Mouse (Mus musculus) urinary bladder, postnatal 4 days (tissue): Measurements from ENCODE around the gene Cd2bp2.

Source experiments
- DNase-seq, 2 experiments: peaks; one replicate each; pipeline ENCODE4 v3.0.0; 2021 to 2022; ENCODE audit warnings: low spot score in 2 of 2

The Cd2bp2 gene

DNA sequence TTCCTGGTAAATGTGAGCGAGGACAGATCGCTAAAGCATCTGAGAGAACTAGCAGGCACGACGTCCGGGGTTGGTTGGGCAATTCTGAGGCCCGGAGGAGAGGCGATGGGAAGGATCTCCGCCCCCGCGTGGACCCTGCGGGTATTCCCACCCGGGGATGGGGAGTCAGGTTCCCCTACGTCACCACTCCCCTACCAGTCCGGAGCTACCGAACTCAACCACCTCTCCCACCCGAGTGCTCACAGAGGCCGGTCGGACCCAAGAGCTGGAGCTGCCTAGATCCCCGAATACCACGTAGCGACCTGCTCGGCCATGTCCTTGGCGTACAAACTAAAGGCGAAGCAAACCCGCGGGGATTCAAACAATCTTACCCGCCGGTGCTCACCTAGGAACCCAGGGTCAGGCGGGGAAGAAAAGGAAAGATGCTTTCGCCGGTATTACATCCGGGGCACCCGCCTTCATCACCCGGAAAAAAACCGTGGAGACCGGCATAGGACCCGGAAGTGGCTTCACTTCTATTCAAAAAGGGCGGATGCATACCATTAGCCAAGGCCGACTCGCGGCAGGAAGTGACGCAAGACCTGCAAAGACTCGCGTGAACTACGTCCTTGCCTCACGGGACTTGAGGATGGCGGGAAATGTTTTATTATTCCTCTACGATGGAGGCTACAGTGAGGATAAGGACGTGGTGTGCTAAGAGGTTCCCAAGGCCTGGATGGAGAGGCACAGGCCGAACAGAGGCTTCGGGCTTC lies at the start of gene Cd2bp2:
Gene Cd2bp2 (minus strand): TSS at position 507 of the 752 bp plus-strand sequence.
- peak; percentile 94 to 96 for DNase-seq

GRCm38 (mm10) chr7:127244658-127245510 lies 49.0 kb upstream of the Cd2bp2 start:
- peak; percentile 62 to 65 for DNase-seq

- DNase-seq, result peak; percentile 94 to 96
These were observed 48.2 kb upstream of the Cd2bp2 start, which contains the start of gene Zfp771 for GRCm38 (mm10) chr7:127243870-127244657. Gene Zfp771, plus strand, starts transcription at chr7:127244274.

- no peak for DNase-seq
These were observed 47.6 kb upstream of the Cd2bp2 start for GRCm38 (mm10) chr7:127243361-127243867.

GRCm38 (mm10) chr7:127234777-127235176 lies 38.9 kb upstream of the Cd2bp2 start:
- DNase-seq, result no peak

DNA sequence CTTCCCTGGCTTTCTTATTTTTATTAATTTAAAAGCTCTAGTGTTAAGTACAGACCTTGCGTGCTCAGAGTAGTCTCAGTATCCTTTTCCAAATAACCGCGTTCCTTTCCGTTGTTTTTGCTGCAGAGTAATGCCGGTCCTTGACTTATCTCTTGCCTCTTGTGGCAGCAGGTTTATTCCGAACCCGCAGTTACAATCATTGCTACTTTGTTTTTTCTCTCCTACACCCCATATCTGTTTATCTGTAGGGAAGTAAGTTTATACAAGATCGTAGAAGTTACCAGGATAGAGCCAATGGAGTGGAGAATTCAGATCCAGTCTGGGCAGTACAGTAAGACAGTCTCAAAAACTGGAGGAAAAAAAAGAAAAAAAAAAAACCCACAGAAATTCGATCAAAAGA lies 37.9 kb upstream of the Cd2bp2 start:
- no peak for DNase-seq

DNA sequence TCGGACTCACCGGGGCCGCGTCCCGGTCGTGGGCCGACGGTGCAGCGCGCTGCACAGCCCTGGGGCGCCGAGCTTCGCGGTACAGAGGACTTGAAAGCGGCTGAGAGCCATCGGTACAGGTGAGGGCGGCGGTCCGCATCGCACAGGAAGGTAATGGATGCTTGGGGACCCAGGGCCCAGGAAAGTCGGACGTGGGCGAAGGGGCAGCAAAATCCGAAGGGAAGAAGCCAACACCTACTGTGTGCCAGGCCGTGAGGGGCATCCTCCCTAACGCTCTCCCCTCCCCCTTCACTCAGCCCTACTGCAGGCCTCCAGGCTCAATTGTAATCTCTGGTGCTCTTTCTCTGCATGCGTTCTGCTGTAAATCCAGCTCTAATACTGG lies 37.5 kb upstream of the Cd2bp2 start:
- DNase-seq, result no peak

DNA sequence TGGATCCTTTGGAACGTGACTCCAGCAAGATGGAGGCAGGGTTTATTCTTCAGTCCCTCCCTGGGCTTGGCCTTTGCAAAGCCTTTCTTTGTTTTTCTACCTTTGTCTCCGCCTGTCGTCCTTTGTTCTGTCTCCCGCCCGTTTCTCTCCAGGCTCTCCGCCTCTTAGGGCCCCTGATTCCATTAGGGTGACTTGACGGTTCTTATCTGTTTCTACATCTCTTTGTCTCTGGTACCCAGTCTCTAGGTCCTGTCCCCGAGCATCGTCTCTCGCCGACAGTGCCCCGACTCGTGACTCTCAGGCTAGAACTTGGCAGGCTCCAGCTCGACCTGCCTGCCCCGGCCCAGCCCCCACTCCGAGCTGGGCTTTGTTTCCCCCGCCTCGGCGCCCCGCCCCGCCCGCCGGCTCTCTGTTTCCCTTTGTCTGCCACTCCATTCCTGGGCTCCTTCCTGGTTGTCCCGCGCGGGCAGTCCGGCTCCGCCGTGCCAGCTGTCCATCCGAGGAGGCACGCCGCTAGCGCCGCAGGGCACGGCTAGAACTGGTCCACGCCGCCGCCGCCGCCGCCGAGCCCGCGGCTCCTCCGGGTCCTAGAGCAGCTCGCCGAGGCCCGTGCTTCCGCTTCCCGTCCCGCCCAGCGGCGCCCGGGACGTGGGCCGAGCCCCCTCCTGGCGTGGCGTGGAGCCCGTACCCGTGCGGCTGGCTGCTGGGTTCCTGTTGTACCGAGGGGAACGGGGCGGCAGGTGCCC lies 36.9 kb upstream of the Cd2bp2 start, which contains the start of the genes Zfp553 and Sept1:
Gene Zfp553 (plus strand): TSS at position 440 of the 746 bp plus-strand sequence.
Gene Sept1 (minus strand): TSS at position 509 of the 746 bp plus-strand sequence.
- peak; percentile 80 to 81 for DNase-seq

DNA sequence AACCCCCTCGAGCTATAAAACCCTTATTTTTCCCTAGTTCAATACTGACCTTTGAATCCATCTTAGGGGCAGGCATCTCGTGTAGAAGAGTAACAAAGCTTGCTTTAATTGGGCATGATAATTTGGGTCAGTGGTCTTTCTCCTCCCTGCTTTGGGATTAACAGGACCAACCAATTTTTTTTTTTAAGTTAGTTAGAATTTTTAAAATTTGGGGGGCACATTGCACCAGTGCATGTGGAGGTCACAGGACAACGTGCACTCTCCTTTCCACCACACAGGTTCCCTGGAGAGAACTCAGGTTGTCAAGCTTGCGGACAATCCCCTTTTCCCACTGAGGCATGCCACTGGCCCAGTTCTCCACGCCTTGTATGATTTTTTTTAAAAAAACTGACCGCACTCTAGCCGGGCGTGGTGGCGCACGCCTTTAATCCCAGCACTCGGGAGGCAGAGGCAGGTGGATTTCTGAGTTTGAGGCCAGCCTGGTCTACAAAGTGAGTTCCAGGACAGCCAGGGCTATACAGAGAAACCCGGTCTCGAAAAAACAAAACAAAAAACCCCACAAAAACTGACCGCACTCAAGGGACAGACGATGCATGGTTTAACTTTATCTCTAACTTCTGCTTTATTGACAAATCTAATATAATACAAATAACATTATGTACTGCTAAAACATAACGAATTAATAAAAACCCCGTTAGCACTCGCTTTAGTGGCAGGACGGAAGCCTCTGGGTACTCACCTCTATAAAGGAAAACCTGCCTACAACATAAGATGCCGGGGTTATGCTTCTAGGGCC lies 36.2 kb upstream of the Cd2bp2 start:
- DNase-seq, result no peak

- no peak for DNase-seq
These were observed 35.5 kb upstream of the Cd2bp2 start for GRCm38 (mm10) chr7:127231376-127231775.

GRCm38 (mm10) chr7:127228615-127229303 lies 32.9 kb upstream of the Cd2bp2 start:
- peak; percentile 63 to 82 for DNase-seq

GRCm38 (mm10) chr7:127225147-127225995 lies 29.5 kb upstream of the Cd2bp2 start:
- DNase-seq, result no peak

- DNase-seq, result no peak
These were observed 28.8 kb upstream of the Cd2bp2 start for GRCm38 (mm10) chr7:127224616-127225015.

DNA sequence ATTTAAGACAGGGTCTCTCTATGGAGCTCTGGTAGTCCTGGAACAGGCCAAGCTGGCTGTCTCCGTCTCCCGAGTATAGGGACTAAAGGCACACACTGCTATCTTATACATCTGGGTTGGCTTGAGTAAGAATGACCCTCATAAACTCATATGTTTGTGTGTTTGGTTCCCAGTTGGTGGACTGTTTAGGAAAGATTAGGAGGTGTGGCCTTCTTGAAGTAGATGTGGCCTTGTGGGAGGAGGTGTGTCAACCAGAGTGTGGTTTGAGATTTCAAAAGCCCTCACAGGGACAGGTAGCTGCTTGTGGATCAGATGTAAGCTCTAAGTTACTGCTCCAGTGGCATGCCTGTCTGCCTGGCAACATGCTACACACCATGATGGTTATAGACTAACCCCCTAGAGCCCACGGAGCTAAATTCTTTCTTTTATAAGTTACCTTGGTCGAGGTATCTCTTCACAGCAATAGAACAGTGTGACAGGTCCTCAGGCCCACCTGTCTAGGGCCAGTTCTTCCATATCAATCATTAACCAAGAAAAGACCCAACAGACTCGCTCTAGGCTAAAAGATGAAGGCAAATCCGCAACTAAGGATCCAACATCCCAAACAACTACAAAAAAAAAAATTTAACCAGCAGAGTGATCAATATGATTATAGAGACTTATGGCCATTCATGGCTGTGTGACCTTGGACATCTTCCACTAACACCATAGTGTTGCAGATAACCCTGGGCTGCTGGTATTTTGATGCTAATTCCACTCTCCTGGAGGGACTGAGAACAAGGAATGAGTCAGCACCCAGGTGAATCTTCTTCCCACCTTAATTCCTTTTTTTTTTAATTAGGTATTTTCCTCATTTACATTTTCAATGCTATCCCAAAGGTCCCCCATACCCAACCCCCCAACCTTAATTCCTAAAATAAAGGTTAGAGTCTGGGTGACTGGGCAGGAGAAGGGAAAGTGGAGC lies 27.9 kb upstream of the Cd2bp2 start:
- no peak for DNase-seq

- DNase-seq, result no peak
These were observed 27.3 kb upstream of the Cd2bp2 start for GRCm38 (mm10) chr7:127223106-127223505.

DNA sequence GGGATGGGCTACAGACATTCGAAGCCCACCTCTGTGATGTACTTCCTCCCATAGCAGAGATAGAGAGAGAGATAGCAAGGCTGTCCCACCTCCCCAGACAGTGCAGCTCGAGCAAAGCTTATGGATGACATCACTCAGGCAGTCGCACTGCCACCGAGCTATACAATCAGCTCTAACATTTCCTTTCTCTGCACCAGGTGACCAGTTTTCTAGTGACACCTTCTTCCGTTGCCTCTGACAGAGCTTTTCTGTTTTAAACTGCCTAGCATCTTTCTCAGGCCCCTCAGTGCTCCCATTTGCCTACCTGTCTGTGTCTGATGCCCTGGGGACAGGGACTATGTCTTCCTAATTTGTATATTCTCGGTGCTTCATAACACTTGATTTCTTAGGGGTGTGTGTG lies 24.6 kb upstream of the Cd2bp2 start:
- no peak for DNase-seq

- no peak for DNase-seq
These were observed 22.8 kb upstream of the Cd2bp2 start for GRCm38 (mm10) chr7:127218670-127219069.
